Mouse (Mus musculus): ENCODE results near the gene Wwox.
A peak's percentile ranks its signal among the peaks of the same experiment; 100 is the strongest.

Wwox gene

GRCm38 (mm10) chr8:115173634-115174081 lies 734.2 kb downstream of the Wwox start:
- no peak for DNase-seq (ENCODE audit: low spot score)

GRCm38 (mm10) chr8:115185431-115185964 lies 746.0 kb downstream of the Wwox start:
- no peak for DNase-seq (ENCODE audit: low spot score)

GRCm38 (mm10) chr8:115186121-115186811 lies 746.8 kb downstream of the Wwox start:
- DNase-seq (ENCODE audit: low spot score), result no peak

GRCm38 (mm10) chr8:115186882-115187281 lies 747.4 kb downstream of the Wwox start:
- DNase-seq (ENCODE audit: low spot score), result peak; percentile 34

- DNase-seq (ENCODE audit: low spot score), result no peak
These were observed 749.0 kb downstream of the Wwox start for GRCm38 (mm10) chr8:115188446-115188845.

- DNase-seq (ENCODE audit: low spot score), result no peak
These were observed 750.4 kb downstream of the Wwox start for GRCm38 (mm10) chr8:115189836-115190235.

- no peak for DNase-seq (ENCODE audit: low spot score)
These were observed 754.3 kb downstream of the Wwox start for GRCm38 (mm10) chr8:115193767-115194166.

- no peak for DNase-seq (ENCODE audit: low spot score)
These were observed 755.9 kb downstream of the Wwox start for GRCm38 (mm10) chr8:115195334-115195733.

GRCm38 (mm10) chr8:115196859-115197258 lies 757.4 kb downstream of the Wwox start:
- no peak for DNase-seq (ENCODE audit: low spot score)

- DNase-seq (ENCODE audit: low spot score), result no peak
These were observed 759.7 kb downstream of the Wwox start for GRCm38 (mm10) chr8:115199204-115199603.

- no peak for DNase-seq (ENCODE audit: low spot score)
These were observed 760.2 kb downstream of the Wwox start for GRCm38 (mm10) chr8:115199616-115200150.

- DNase-seq (ENCODE audit: low spot score), result no peak
These were observed 762.3 kb downstream of the Wwox start for GRCm38 (mm10) chr8:115201726-115202125.

GRCm38 (mm10) chr8:115207480-115207879 lies 768.0 kb downstream of the Wwox start:
- no peak for DNase-seq (ENCODE audit: low spot score)

- no peak for DNase-seq (ENCODE audit: low spot score)
These were observed 769.1 kb downstream of the Wwox start for GRCm38 (mm10) chr8:115208415-115209192.

- DNase-seq (ENCODE audit: low spot score), result no peak
These were observed 770.6 kb downstream of the Wwox start for GRCm38 (mm10) chr8:115210014-115210413.

GRCm38 (mm10) chr8:115213126-115213525 lies 773.7 kb downstream of the Wwox start:
- DNase-seq (ENCODE audit: low spot score), result no peak

GRCm38 (mm10) chr8:115214870-115215269 lies 775.4 kb downstream of the Wwox start:
- no peak for DNase-seq (ENCODE audit: low spot score)

GRCm38 (mm10) chr8:115216801-115217200 lies 777.3 kb downstream of the Wwox start:
- no peak for DNase-seq (ENCODE audit: low spot score)

GRCm38 (mm10) chr8:115222545-115222944 lies 783.1 kb downstream of the Wwox start:
- no peak for DNase-seq (ENCODE audit: low spot score)

- DNase-seq (ENCODE audit: low spot score), result no peak
These were observed 787.5 kb downstream of the Wwox start for GRCm38 (mm10) chr8:115226781-115227583.

- no peak for DNase-seq (ENCODE audit: low spot score)
These were observed 789.4 kb downstream of the Wwox start for GRCm38 (mm10) chr8:115228903-115229302.

- DNase-seq (ENCODE audit: low spot score), result no peak
These were observed 794.6 kb downstream of the Wwox start for GRCm38 (mm10) chr8:115234068-115234467.

Measured in ovary, adult 18-20 months (tissue).